ENCODE assay signal across 19 mouse cellular contexts in the genomic region with DNA sequence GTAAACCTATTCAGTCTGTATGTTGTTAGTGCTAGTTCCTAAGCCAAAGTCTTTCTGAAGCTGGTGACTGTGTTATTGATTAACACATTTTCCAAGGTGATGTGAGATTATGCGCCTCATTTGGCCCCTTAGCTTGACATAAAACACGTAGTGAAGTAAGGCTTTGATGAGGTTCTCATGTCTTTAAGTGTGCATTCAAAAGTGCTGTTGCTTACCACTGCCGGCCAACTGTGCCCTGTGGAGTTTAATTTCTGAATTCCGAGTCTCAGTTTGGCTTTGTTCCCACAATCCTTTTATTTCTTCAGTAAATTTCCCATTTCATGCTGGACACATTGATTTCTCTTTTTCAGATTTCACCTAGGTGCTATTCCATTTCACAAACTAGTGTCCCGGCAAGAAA.
"Had no signal": no experiment of that assay in that cellular context is flagged by ENCODE, and none has a peak within 500 bp of the region (broad histone marks: within the 10 kb centered on the region; RNA-seq: fewer than 3 reads in every experiment).

No protein-coding gene starts in this region.

- H3K9ac ChIP-seq: lung, embryonic 14.5 days; midbrain, embryonic 12.5 days; neural tube, embryonic 13.5 days; neural tube, embryonic 15.5 days had no signal

- H3K9me3 ChIP-seq: midbrain, embryonic 10.5 days; midbrain, embryonic 12.5 days; neural tube, embryonic 13.5 days; neural tube, embryonic 15.5 days had no signal

- H3K4me1 ChIP-seq: neural tube, embryonic 13.5 days; neural tube, embryonic 15.5 days had no signal

- ATAC-seq: midbrain, embryonic 16.5 days had no signal

- DNase-seq: lung, adult 18-20 months; lung, embryonic 14.5 days; lung, postnatal 10 days; lung, postnatal 4 days; midbrain, embryonic 14.5 days; retina, postnatal 1 day; right cerebral cortex, adult 18-20 months; right cerebral cortex, postnatal 25 days; right cerebral cortex, postnatal 4 days; spleen, adult 18-20 months; thymus, adult 18-20 months; thymus, postnatal 14 days; thymus, postnatal 36 days had no signal

- H3K27me3 ChIP-seq: neural tube, embryonic 13.5 days; neural tube, embryonic 15.5 days had no signal

- H3K4me2 ChIP-seq: lung, embryonic 14.5 days; midbrain, embryonic 12.5 days; neural tube, embryonic 13.5 days; neural tube, embryonic 15.5 days had no signal

- H3K4me3 ChIP-seq: midbrain, embryonic 10.5 days; midbrain, embryonic 12.5 days; myocyte; neural tube, embryonic 13.5 days; neural tube, embryonic 15.5 days had no signal

- H3K27ac ChIP-seq: midbrain, embryonic 10.5 days; midbrain, embryonic 12.5 days; neural tube, embryonic 13.5 days; neural tube, embryonic 15.5 days had no signal

- H3K36me3 ChIP-seq: midbrain, embryonic 10.5 days; midbrain, embryonic 12.5 days; neural tube, embryonic 13.5 days; neural tube, embryonic 15.5 days had no signal
